Mouse (Mus musculus) kidney, embryonic 14.5 days (tissue): ENCODE measurements around the gene Ube4b. TPM values are rescaled to one million over a fixed set of nuclear protein-coding genes. Genes with fewer than 3 reads are reported as not detected.

ENCODE experiments used
- ATAC-seq: fragments of 200-750 bp; cut with Nextera tagmentation; 2 replicates; pipeline ENCODE4 v1.8.0; 2017; ENCODE audit warnings: moderate number of reproducible peaks, mild to moderate bottlenecking, moderate TSS enrichment, moderate library complexity; ENCODE audit not compliant: low FRiP score, low TSS enrichment
- H3K27ac ChIP-seq: fragments of 300-500 bp; sonication (generic); 2 replicates; pipeline ENCODE4 v1.5.1; 2014; ENCODE audit warnings: low read depth, mild to moderate bottlenecking, low read length, moderate library complexity, mixed read lengths
- H3K27me3 ChIP-seq: fragments of 300-500 bp; sonication (generic); 2 replicates; pipeline ENCODE4 v1.6.1; 2014; ENCODE audit warnings: mild to moderate bottlenecking, low read length; ENCODE audit not compliant: control insufficient read depth, insufficient read depth
- H3K36me3 ChIP-seq: fragments of 300-500 bp; sonication (generic); 2 replicates; pipeline ENCODE4 v1.6.1; 2014; ENCODE audit warnings: low read length, mixed read lengths; ENCODE audit not compliant: control insufficient read depth, insufficient read depth
- H3K4me1 ChIP-seq: fragments of 300-500 bp; sonication (generic); 2 replicates; pipeline ENCODE4 v1.6.1; 2014; ENCODE audit warnings: low read length, mixed read lengths; ENCODE audit not compliant: control insufficient read depth, insufficient read depth
- H3K4me2 ChIP-seq: fragments of 300-500 bp; sonication (generic); replicated peaks from 2 replicates; pipeline ENCODE4 v1.6.1; 2014; ENCODE audit warnings: low read depth, mild to moderate bottlenecking, low read length
- H3K4me3 ChIP-seq: fragments of 300-500 bp; sonication (generic); 2 replicates; pipeline ENCODE4 v1.5.1; 2014; ENCODE audit warnings: mild to moderate bottlenecking, low read length
- H3K9ac ChIP-seq: fragments of 300-500 bp; sonication (generic); 2 replicates; pipeline ENCODE4 v1.6.1; 2014; ENCODE audit warnings: low read depth, mild to moderate bottlenecking, low read length, moderate library complexity
- H3K9me3 ChIP-seq: fragments of 300-500 bp; sonication (generic); 2 replicates; pipeline ENCODE4 v1.6.1; 2016; ENCODE audit warnings: low read length; ENCODE audit not compliant: control insufficient read depth
- WGBS: fragments of 180-500 bp; shearing (Covaris S2); extraction: QIAGEN DNeasy Blood & Tissue Kit; methylation state at CpG from one replicate; pipeline ENCODE4 v1.1.7; 2014; 5-methylcytosine and 5-hydroxymethylcytosine counted together
- polyA plus RNA-seq: library from polyadenylated mRNA; unstranded; fragments of >200 nt; fragmentation: Nextera tagmentation; extraction: Ambion mirVana; gene quantifications from 2 replicates; pipeline ENCODE4 v1.2.1, GENCODE M21; 2014

The Ube4b gene
- polyA plus RNA-seq, 1 experiment from 2014 or later = 44.9 TPM

DNA sequence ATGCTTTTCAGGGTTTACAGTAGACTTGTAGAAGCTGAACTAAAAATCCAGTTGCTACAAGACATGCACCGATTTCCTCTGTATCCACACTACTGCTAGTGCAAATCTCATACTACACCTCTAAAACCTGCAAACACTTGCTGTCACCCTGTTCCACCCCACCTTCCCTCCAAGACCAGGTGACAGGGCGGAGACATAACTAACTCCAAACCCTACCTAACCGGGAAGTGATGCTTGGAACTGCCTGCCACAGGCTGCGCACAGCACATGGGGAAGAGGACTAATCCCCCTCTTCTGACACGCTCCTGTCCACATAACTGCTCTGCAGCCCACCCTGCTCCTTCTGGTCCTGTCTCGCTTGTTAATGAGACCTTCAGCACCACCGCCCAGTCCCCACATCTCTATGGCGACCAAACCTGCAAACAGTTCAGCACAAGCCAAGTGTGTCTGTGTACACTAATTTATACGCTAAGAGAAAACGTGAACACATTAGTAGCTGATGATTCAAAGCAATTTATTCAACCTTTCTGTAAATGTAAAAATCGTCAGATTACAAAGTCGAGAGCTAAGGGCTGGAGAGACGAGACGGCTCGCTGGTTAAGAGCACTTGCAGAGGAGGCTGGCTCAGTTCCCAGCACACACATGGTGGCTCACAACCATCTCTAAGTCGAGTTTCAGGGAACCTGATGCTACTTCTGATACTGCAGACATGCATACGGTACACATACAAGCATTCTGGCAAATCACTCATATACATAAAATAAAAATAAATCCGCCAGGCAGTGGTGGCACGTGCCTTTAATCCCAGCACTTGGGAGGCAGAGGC, 21.7 kb downstream of the Ube4b start:
- no peak overlapping the region for H3K9ac ChIP-seq
- WGBS = 65% methylated on average over 19 of the region's 19 CpGs
- no peak overlapping the region for H3K4me3 ChIP-seq
- no peaks in the 10 kb centered on the region for H3K9me3 ChIP-seq
- no peak for ATAC-seq
- no peak overlapping the region for H3K4me2 ChIP-seq
- no peaks in the 10 kb centered on the region for H3K36me3 ChIP-seq
- no peaks in the 10 kb centered on the region for H3K27me3 ChIP-seq
- H3K27ac ChIP-seq = no peak overlapping the region
- H3K4me1 ChIP-seq = peaks cover 33% of the 10 kb centered on the region

DNA sequence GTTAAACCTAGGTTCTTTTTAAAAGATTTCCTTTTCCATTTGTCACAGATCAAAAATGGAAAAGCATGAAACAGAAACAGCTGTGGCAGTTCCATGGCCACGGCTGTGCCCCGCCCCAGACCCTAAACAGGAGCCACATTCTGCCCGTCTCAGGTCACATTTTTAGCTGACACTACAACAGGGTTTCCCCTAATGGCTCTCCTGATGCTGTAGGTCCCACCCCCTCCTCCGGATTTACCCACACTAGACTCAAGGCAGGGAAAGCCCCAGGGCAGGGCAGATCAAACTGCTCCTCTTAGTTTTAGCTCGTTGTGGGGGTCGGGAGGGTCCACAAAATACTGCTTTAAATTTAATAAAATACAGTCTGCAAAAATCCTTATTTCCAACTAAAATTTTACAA, 23.5 kb downstream of the Ube4b start:
- no peak overlapping the region; the same call in 1 of the 2 replicates for H3K27ac ChIP-seq
- H3K27me3 ChIP-seq = no peaks in the 10 kb centered on the region
- H3K36me3 ChIP-seq = peaks cover 5% of the 10 kb centered on the region
- no peak for ATAC-seq
- H3K4me2 ChIP-seq = no peak overlapping the region
- H3K4me1 ChIP-seq = peaks cover 35% of the 10 kb centered on the region
- H3K9ac ChIP-seq = no peak overlapping the region
- no peak overlapping the region for H3K4me3 ChIP-seq
- no peaks in the 10 kb centered on the region for H3K9me3 ChIP-seq
- WGBS = 20% methylated on average over 6 of the region's 6 CpGs

DNA sequence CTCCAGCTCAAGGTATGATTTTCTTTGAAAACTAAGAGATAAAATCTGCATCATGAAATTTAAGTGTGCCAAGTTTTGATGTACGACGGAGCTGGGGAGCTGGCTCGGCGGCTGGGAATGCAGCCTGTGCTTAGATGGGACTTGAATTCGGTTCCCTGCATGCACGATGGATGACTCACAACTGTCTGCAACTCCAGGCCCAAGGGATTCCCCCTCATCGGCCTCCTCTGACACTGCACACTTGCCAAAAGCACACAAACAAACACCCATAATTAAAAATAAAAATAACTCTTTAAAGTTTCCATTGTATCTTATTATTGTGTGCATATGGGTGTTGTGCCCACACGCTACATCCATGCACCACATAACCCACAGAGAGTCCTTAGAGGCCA, 25.0 kb downstream of the Ube4b start:
- Histone ChIP-seq H3K4me3 (no peak overlapping the region), H3K27ac (no peak overlapping the region), H3K4me1 (peaks cover 35% of the 10 kb centered on the region), H3K9me3 (no peaks in the 10 kb centered on the region), H3K27me3 (no peaks in the 10 kb centered on the region), H3K9ac (no peak overlapping the region), H3K4me2 (no peak overlapping the region), H3K36me3 (peaks cover 17% of the 10 kb centered on the region)
- WGBS = 74% methylated on average over 8 of the region's 8 CpGs
- ATAC-seq = no peak

DNA sequence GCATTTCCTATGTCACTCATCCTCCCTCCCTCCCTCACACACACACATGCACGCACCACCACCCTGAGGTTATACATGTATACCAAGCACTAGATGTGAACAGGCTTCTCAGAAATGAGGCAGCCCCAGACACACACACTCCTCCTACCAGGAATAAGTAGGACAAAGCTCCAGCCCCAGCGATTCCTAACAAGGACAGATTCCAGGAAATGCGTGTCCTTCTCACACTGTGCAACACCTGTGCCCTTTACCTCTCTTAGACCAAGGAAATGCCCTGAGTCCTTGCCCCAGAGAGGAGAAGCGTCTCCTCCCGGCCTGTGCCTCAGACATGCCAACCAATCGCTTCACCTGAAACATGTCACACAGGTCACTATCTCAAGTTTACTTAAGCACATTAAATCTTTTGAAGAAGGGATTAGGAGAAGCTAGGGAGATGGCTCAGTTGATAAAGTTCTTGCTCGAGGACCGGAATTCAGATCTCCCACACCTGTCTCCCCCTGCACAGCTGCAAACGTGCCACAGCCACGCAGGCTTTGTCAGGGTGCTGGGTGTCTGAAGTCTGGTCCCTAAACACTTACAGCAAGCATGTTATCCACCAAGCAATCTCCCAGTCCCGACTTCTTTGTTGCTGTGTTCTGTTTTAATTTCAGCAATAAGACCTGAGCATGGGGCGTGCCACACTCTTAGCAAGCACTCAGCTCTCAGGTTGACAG, 25.5 kb downstream of the Ube4b start:
- no peak for ATAC-seq
- peaks cover 17% of the 10 kb centered on the region for H3K36me3 ChIP-seq
- no peaks in the 10 kb centered on the region for H3K27me3 ChIP-seq
- no peak overlapping the region for H3K9ac ChIP-seq
- no peak overlapping the region for H3K27ac ChIP-seq
- H3K4me3 ChIP-seq = no peak overlapping the region
- no peak overlapping the region for H3K4me2 ChIP-seq
- H3K9me3 ChIP-seq = no peaks in the 10 kb centered on the region
- peaks cover 35% of the 10 kb centered on the region for H3K4me1 ChIP-seq
- WGBS = 69% methylated on average over 12 of the region's 12 CpGs

DNA sequence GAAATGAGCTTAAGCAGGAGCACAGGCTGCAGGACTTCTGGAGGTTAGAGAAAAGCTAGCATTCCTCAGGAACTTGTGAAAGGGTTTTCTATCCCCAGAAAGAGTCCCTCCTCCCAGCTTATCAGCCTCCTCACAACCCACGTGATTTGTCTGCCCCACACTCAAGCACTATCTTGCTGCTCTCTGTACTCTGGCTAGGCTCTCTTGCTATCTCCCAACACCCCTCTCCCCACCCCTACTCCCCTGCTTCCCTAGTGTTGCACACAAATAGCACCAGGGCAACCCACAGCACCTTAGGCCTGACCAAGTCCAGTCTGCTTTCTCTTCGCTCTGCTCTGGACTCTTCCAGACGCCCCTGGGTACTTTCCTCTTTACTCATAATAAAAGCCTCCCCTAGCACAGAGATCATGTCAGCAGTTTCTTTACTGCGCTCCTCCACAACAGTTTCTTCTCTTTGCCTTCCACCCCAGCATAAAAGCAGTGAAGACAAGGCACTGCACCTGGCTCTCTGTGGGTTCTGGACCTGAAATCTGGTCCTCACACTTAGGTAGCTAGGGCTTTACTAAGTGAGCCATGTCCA, 27.1 kb downstream of the Ube4b start:
- H3K27me3 ChIP-seq = no peaks in the 10 kb centered on the region
- peak overlapping the region; percentile 26; the same call in 1 of the 2 replicates for H3K27ac ChIP-seq
- peaks cover 21% of the 10 kb centered on the region for H3K36me3 ChIP-seq
- ATAC-seq = no peak
- no peak overlapping the region for H3K9ac ChIP-seq
- peaks cover 27% of the 10 kb centered on the region for H3K4me1 ChIP-seq
- 70% methylated on average over 4 of the region's 4 CpGs for WGBS
- H3K4me3 ChIP-seq = no peak overlapping the region
- no peaks in the 10 kb centered on the region for H3K9me3 ChIP-seq
- H3K4me2 ChIP-seq = no peak overlapping the region

DNA sequence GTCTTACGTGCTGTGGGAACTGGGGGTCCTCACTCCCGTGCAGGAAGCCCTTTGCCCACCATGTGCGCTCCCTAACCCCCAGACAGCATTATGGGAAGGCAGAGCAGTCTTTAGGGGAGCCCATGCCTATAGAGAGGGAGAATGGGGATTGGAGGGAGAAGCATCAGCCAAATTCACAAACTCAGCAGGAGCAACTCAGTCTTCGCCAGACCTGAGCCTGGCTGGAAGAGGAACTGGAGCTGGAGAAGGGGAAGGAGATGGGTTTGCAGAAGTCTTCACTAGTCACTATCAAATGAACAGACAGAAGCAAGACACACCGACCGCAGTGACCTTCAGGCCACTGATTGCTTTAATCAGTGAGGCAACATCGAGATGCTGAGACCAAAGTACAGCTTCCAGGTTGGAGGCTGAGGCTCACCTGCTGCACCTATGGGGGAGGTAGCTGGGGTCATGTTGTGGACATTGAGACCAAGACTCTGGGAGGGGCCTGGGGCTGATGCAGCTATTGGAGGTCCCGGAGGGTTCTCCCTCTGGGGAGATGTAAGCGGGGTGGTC, 28.3 kb downstream of the Ube4b start:
- no peak overlapping the region for H3K4me2 ChIP-seq
- 91% methylated on average over 9 of the region's 9 CpGs for WGBS
- H3K9me3 ChIP-seq = no peaks in the 10 kb centered on the region
- no peak overlapping the region for H3K27ac ChIP-seq
- no peaks in the 10 kb centered on the region for H3K27me3 ChIP-seq
- no peak overlapping the region for H3K9ac ChIP-seq
- peaks cover 15% of the 10 kb centered on the region; the same call in 1 of the 2 replicates for H3K4me1 ChIP-seq
- H3K4me3 ChIP-seq = no peak overlapping the region
- H3K36me3 ChIP-seq = peaks cover 21% of the 10 kb centered on the region
- no peak for ATAC-seq

DNA sequence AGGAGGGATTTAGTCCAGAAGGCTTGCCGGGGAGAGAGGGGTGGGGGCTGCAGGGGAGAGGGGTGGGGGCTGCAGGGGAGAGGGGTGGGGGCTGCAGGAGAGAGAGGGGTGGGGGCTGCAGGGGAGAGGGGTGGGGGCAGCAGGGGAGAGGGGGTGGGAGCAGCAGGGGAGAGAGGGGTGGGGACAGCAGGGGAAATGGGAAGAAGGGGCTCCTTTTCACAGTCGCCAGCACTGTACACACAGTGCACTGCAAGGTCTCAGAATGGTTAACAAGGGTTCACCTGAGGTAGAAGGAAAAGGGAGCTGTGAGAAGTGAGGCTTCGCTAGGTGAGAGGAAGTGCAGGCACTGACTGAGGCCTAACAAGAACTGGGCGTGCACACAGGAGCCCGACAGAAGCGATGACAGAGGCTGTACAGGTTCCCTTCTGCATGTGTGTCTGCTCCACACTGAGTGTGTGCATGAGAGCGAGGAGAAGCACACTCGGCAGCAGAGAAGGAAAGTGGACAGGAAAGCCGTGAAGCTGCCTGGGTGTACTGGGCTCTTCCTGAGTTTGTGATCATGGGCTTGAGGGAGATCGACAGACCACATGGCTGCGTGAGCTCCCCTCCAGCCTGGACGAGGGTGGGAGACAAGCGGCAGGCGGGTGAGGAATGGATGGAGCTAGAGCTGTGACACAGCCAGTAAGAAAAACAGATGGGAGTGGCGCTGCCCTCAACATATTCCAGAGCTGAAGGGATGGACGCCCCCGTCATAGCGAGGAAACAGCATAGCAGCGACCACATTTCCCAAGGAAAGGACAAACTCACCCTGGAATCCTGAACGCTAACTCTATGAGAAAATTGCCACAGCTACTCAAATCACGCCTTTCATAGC, 29.9 kb downstream of the Ube4b start:
- no peaks in the 10 kb centered on the region for H3K9me3 ChIP-seq
- H3K36me3 ChIP-seq = peaks cover 21% of the 10 kb centered on the region
- H3K4me2 ChIP-seq = no peak overlapping the region
- peak overlapping the region; percentile 39; the same call in 1 of the 2 replicates for H3K27ac ChIP-seq
- no peak overlapping the region for H3K9ac ChIP-seq
- H3K4me3 ChIP-seq = no peak overlapping the region
- WGBS = 56% methylated on average over 21 of the region's 21 CpGs
- H3K27me3 ChIP-seq = no peaks in the 10 kb centered on the region
- peak; percentile 65; the same call in 1 of the 2 replicates for ATAC-seq
- peaks cover 8% of the 10 kb centered on the region; the same call in 1 of the 2 replicates for H3K4me1 ChIP-seq

DNA sequence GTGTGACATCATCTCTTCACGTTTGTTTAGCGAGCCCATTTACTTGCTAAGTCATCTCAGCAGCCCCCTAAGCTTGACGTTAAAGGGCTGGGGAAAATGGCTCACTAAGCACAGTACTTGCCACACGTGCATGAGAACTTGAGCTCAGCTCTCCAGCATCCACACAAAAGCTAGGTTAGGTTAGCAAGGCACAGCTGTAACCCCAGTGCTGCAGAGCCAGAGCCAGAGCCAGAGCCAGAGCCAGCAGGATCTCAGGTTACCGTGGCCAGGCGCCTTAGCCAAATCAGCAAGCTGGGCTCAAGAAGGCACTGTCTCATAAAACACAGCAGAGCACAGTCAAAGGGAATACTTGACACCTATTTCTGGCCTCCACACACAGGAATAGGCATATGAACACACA, 31.0 kb downstream of the Ube4b start:
- peaks cover 25% of the 10 kb centered on the region for H3K36me3 ChIP-seq
- no peak overlapping the region for H3K9ac ChIP-seq
- H3K27me3 ChIP-seq = no peaks in the 10 kb centered on the region
- WGBS = 48% methylated on average over 6 of the region's 6 CpGs
- no peaks in the 10 kb centered on the region for H3K9me3 ChIP-seq
- ATAC-seq = peak; percentile 56; the same call in 1 of the 2 replicates
- H3K4me3 ChIP-seq = no peak overlapping the region
- no peak overlapping the region for H3K27ac ChIP-seq
- H3K4me2 ChIP-seq = no peak overlapping the region
- H3K4me1 ChIP-seq = peaks cover 3% of the 10 kb centered on the region; the same call in 1 of the 2 replicates
